Mouse (Mus musculus) CD4-positive, CD25-positive, alpha-beta regulatory T cell, adult 2 months (primary cell): ENCODE results near the gene Gm5168.
"Not testable (repeated sequence)": the region's sequence is repeated elsewhere in the genome, so short reads cannot be mapped to it uniquely, and the experiment has no call there.

ENCODE experiments used
- DNase-seq: peaks from one replicate; pipeline ENCODE4 v3.0.0-alpha.2; 2012; ENCODE audit warnings: low read depth, low spot score

Gm5168 gene

DNA sequence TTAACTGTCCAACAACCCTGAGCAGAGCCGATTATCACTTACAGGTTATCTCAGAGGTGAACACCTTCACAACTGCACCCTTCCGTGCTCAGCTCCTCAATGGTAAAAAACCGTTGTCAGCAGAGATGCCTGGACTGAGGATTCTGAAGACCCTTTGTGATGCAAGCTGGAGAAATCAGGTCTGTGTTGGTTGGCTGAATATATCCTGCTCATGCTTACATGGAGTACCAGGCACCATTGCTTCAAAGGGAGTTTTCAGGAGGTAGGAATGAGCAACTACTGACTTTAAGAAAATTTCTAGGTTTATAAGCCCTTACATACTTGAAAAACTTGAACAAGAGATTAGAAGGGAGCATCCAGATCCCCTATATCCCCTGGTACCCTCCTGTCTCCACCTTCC, at the start of gene Gm5168:
Gm5168 (minus strand) TSS at position 101 of the 400 bp plus-strand sequence.
- not testable (repeated sequence) for DNase-seq
